Mouse (Mus musculus): ENCODE data around the gene Tecpr2.

DNA sequence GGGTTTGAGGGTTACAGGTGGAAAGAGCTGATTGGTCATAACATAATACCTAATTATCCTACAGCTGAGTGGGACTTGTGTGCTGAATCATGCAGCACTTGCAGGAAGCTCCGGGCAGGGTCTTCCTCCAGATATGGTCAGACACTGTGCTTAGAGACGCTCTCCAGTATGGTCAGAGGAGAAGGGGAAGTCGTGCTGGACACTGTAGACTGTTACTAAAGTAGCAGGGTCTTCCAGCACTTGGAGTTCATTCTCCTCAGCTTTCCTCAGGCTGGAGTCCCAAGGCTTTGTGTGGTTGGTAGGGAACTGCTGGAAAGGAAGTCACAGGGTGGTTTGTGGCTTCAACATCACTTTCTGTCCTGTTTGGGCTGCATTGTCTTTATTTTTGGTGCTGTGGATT is 18.8 kb downstream of the Tecpr2 start:
- no peak for TF ChIP-seq CTCF (IDR thresholded peaks at IDR 0.05; ENCODE audit: insufficient read depth, low read length)
- no peak for TF ChIP-seq POLR2A (IDR thresholded peaks at IDR 0.05; ENCODE audit: borderline replicate concordance, extremely low read depth, low read depth, low read length)
